Mouse (Mus musculus) limb, embryonic 13.5 days (tissue): ENCODE results near the gene Imp4. TPM values are rescaled to one million over a fixed set of nuclear protein-coding genes. Genes with fewer than 3 reads are reported as not detected.
"Not testable (repeated sequence)": the region's sequence is repeated elsewhere in the genome, so short reads cannot be mapped to it uniquely, and the experiment has no call there.

Source experiments
- ATAC-seq: fragments of 200-750 bp; cut with Nextera tagmentation; 2 replicates; pipeline ENCODE4 v1.8.0; 2017; ENCODE audit warnings: low read depth, moderate number of reproducible peaks, moderate TSS enrichment; ENCODE audit not compliant: low FRiP score
- H3K27ac ChIP-seq: fragments of 300-500 bp; sonication (generic); 2 replicates; pipeline ENCODE4 v1.5.1; 2015; ENCODE audit warnings: inconsistent platforms, mild to moderate bottlenecking, moderate library complexity
- H3K27me3 ChIP-seq: fragments of 300-500 bp; sonication (generic); 2 replicates; pipeline ENCODE4 v1.6.1; 2015; ENCODE audit warnings: mild to moderate bottlenecking, inconsistent platforms
- H3K36me3 ChIP-seq: fragments of 300-500 bp; sonication (generic); 2 replicates; pipeline ENCODE4 v1.6.1; 2015; ENCODE audit warnings: inconsistent platforms, mild to moderate bottlenecking, moderate library complexity
- H3K4me1 ChIP-seq: fragments of 300-500 bp; sonication (generic); 2 replicates; pipeline ENCODE4 v1.6.1; 2015; ENCODE audit warnings: inconsistent platforms
- H3K4me2 ChIP-seq: fragments of 300-500 bp; sonication (generic); replicated peaks from 2 replicates; pipeline ENCODE4 v1.6.1; 2015; ENCODE audit warnings: inconsistent platforms, mild to moderate bottlenecking, moderate library complexity
- H3K4me3 ChIP-seq: fragments of 300-500 bp; sonication (generic); 2 replicates; pipeline ENCODE4 v1.5.1; 2015; ENCODE audit warnings: moderate library complexity, mild to moderate bottlenecking, inconsistent platforms
- H3K9ac ChIP-seq: fragments of 300-500 bp; sonication (generic); 2 replicates; pipeline ENCODE4 v1.6.1; 2015; ENCODE audit warnings: mild to moderate bottlenecking, inconsistent platforms
- H3K9me3 ChIP-seq: fragments of 300-500 bp; sonication (generic); 2 replicates; pipeline ENCODE4 v1.6.1; 2016; ENCODE audit warnings: inconsistent platforms
- WGBS: fragments of 180-500 bp; shearing (Covaris S2); methylation state at CpG from one replicate; pipeline ENCODE4 v1.1.7; 2015; 5-methylcytosine and 5-hydroxymethylcytosine counted together
- polyA plus RNA-seq: library from polyadenylated mRNA; unstranded; fragments of >200 nt; fragmentation: Nextera tagmentation; extraction: Ambion mirVana; gene quantifications from 2 replicates; pipeline ENCODE4 v1.2.1, GENCODE M21; 2015

The Imp4 gene
- polyA plus RNA-seq, 1 experiment from 2014 or later, result 81.3 TPM

DNA sequence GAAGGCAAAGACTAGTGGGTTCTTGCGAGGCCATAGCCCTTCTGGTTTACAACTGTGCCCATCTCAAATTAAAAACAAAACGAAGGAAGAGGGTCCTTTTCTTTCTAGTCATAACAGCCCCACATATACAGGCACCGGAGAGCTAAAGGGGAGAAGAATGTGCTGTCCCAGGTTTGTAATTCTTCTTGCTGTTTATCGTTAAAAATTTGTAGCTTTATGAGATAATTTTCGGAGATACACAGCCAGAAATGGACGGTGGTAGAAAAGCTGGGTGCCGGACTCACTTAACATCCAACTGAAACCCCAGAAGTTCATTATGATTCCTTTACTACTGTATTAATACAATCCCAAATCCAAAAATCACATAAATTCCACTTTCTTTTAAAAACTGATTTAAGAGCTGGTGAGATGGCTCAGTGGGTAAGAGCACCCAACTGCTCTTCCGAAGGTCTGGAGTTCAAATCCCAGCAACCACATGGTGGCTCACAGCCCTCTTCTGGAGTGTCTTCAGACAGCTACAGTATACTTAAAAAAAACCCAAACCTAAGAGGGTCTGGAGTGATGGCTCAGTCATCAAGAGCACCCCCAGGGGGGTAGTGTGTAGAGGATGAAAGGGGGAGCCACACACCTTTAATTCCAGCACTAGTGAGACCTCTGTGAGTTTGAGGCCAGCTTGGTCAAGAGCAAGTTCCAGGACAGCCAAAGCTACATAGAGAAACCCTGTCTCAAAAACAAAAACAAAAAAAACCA, 4.1 kb upstream of the Imp4 start:
- 25% methylated on average over 8 of the region's 8 CpGs for WGBS
- Histone ChIP-seq H3K4me1 (peaks cover 24% of the 10 kb centered on the region), H3K27me3 (no peaks in the 10 kb centered on the region), H3K9ac (peak overlapping the region; percentile 71), H3K4me2 (peak overlapping the region; percentile 66), H3K36me3 (peaks cover 25% of the 10 kb centered on the region), H3K27ac (peak overlapping the region; percentile 78), H3K9me3 (peaks cover 19% of the 10 kb centered on the region), H3K4me3 (peak overlapping the region; percentile 64)
- ATAC-seq, result no peak

DNA sequence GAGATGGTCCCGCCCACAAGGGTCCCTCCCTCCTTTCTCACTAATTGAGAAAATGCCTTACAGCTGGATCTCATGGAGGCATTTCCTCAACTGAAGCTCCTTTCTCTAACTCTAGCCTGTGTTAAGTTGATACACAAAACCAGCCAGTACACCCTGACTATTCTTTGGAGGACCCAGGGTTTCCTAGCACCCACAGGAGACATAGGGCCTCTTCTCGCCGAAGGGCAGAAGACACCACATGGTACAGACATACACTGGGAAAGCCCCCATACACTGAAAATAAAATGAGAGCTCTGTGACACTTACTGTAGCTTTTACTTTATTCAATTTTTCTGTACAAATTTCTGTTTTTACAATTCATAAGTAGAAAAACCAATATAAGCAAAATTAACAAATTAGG, 3.3 kb upstream of the Imp4 start:
- Histone ChIP-seq H3K27me3 (no peaks in the 10 kb centered on the region), H3K9ac (no peak overlapping the region), H3K4me2 (no peak overlapping the region), H3K36me3 (peaks cover 17% of the 10 kb centered on the region), H3K27ac (no peak overlapping the region), H3K9me3 (peaks cover 11% of the 10 kb centered on the region), H3K4me3 (no peak overlapping the region), H3K4me1 (peaks cover 30% of the 10 kb centered on the region)
- 82% methylated on average over 3 of the region's 3 CpGs for WGBS
- no peak for ATAC-seq

DNA sequence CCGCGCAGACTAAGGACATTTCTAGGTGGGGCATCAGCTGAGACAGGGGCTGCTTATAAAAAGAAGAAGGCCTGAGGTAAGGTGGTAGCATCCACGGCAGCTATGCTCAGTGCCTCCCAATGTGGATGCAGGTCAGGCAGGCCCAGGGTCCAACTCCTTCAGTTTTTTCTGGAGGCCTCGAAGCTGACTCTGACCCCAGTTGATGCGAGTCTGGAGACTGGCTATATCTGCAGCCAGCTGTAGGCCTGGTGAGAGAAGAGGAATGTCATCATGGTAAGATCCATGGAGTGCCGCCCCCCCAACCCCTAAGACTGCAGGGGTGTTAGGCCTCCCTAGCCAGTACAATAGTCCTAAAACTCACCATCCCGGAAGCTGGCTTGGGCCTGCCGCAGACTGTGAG, 2.3 kb upstream of the Imp4 start:
- not testable (repeated sequence) for ATAC-seq, H3K4me2 ChIP-seq, H3K27me3 ChIP-seq, H3K27ac ChIP-seq, H3K9me3 ChIP-seq, H3K9ac ChIP-seq, H3K4me3 ChIP-seq
- 93% methylated on average over 8 of the region's 8 CpGs for WGBS
- Histone ChIP-seq H3K4me1 (peaks cover 30% of the 10 kb centered on the region), H3K36me3 (peaks cover 15% of the 10 kb centered on the region)

DNA sequence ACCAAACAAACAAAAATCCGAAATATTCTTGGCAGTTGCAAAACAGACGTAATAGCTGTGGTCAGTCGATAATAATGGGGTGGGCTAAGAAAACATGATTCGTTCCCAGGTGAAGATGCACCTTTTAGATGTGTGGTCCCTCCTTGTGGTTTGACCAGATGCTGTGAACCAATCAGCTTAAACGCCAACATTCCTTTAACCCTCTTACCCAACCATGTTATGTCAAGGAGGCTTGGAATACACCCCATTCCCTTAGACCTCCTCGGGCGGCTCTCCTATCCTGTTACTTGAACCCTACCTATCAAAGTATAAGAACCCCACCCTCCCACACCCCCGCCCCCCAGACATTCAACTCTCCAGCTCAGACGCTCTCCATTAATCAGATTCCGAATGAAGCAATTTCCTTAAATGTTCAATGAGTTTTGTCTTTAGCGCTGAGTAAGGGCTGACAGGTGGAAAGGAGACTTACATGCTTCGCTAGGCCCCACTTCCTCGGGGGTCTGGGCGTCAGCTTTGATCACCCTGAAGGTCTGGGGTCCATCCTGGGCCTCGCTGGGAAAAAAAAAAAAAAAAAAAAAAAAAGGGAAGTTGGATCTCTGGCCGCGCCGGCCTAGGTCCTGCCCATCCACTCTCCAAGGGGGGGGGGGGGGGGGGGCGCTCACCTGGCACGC, 1.1 kb upstream of the Imp4 start:
- 46% methylated on average over 16 of the region's 20 CpGs for WGBS
- no peak overlapping the region for H3K27ac ChIP-seq
- H3K9me3 ChIP-seq, result no peaks in the 10 kb centered on the region
- H3K4me3 ChIP-seq, result peak overlapping the region; percentile 66
- H3K27me3 ChIP-seq, result no peaks in the 10 kb centered on the region
- peak overlapping the region; percentile 65 for H3K9ac ChIP-seq
- ATAC-seq, result no peak
- H3K4me1 ChIP-seq, result peaks cover 23% of the 10 kb centered on the region
- H3K36me3 ChIP-seq, result peaks cover 26% of the 10 kb centered on the region
- H3K4me2 ChIP-seq, result peak overlapping the region; percentile 67

DNA sequence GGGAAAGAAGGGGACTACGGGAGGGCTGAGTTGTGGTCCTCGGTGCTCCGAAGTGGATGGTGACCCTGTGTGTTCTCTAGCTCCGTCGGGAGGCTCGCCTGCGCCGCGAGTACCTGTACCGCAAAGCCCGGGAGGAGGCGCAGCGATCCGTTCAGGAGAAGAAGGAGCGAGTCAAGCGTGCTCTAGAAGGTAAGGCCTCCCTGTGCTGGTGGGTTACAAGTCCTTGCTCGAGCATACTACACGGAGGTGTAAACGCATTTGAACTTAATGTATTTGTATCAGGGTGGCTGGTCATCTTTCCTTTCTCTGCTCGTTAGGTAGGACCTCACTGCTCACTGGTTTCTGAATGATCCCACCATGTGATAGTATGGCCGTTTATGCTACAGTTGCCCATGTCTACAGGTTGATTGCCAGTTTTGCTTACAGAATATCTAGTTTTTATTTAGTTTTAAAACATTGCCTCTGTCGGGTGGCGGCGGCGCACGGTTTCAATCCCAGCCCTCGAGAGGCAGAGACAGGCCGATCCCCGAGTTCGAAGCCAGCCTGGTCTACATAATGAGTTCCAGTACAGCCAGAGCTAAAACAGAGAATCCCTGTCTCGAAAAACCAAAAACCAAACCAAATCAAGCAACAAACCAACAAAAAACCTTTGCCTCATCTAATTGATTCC, 445 bp downstream of the Imp4 start:
- Histone ChIP-seq H3K9ac (peak overlapping the region; percentile 62), H3K9me3 (no peaks in the 10 kb centered on the region), H3K4me1 (peaks cover 16% of the 10 kb centered on the region), H3K36me3 (peaks cover 42% of the 10 kb centered on the region), H3K4me3 (peak overlapping the region; percentile 66), H3K27ac (0 out of 2 replicates have a peak overlapping the region, but pooled peaks have one; percentile 16), H3K4me2 (peak overlapping the region; percentile 79), H3K27me3 (no peaks in the 10 kb centered on the region)
- WGBS, result 7% methylated on average over 31 of the region's 31 CpGs
- ATAC-seq, result peak; percentile 36

DNA sequence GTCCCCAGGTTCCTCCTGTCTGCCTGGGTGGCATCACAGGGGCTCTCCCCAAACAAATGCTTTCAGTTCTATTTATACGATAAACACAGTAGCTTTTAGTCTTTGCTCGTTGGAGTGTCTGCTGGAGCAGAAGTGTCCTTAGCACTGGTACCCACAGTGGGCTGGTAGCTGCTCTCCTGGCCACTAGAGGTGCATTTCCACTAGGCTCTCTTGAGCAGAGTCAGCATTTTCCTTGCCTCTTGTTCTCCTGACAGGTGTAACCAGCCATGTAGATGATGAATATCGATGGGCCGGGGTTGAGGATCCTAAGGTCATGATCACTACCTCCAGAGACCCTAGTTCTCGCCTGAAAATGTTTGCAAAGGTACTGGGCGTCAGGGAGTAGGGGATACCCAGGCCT, 3.5 kb downstream of the Imp4 start:
- no peak overlapping the region for H3K4me3 ChIP-seq
- peaks cover 54% of the 10 kb centered on the region for H3K36me3 ChIP-seq
- ATAC-seq, result no peak
- H3K4me1 ChIP-seq, result peaks cover 16% of the 10 kb centered on the region
- WGBS, result 91% methylated on average over 6 of the region's 6 CpGs
- H3K4me2 ChIP-seq, result no peak overlapping the region
- H3K9ac ChIP-seq, result no peak overlapping the region
- no peaks in the 10 kb centered on the region for H3K9me3 ChIP-seq
- H3K27ac ChIP-seq, result no peak overlapping the region
- no peaks in the 10 kb centered on the region for H3K27me3 ChIP-seq

DNA sequence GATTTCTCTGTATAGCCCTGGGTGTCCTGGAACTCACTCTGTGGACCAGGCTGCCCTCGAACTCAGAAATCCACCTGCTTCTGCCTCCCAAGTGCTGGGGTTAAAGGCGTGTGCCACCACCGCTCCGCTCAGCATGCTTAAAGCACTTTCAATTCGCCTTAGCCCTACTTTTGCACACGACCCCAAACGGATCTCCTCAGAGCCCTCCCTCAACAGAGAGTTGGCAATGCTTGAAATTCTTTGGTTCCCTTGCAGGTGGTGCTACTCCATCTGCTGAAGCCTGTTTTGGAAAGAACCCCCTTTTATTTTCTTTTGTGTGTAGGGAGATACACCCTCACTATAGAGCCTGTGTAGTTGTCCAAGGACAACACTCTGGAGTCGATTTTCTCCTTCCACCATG, 18.8 kb downstream of the Imp4 start:
- Histone ChIP-seq H3K4me2 (no peak overlapping the region), H3K4me3 (no peak overlapping the region), H3K27ac (no peak overlapping the region), H3K9me3 (no peaks in the 10 kb centered on the region), H3K4me1 (peaks cover 10% of the 10 kb centered on the region), H3K36me3 (no peaks in the 10 kb centered on the region), H3K9ac (no peak overlapping the region), H3K27me3 (peaks cover 52% of the 10 kb centered on the region)
- WGBS, result 25% methylated on average over 8 of the region's 8 CpGs
- ATAC-seq, result no peak

DNA sequence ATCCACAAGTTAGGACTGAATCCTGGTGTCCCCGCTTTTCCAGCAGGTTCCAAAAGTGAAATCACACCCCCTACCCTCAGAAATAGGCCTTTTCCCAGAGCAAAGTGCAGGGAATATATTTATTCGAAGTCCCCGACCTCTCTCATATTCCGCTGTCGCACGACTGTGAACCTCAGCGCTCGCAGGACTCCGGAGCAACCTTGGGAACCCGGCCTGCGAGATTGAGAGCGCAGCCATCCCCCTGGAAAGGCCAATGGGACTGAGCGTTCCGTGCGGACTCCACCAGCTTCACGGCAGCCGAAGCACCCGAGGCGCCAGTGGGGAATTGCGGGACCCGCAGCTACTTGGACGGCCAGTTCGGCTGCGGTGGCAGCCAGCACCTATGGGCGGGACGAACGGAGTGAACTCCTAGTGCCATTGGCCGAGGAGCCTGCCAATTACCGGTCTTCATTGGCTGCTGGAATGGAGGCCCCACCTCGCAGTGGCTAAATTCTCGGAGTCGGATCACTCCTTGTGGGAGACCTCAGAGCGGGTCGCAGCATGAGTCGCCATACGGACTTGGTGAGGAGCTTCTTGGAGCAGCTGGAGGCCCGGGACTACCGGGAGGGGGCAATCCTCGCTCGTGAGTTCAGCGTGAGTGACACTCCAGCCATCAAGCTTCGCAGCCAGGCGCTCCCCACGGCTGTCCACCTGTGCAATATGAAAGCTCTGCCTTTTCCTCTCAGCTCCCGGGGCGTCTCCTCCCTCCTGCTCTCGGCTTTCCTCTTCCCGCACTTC, 19.8 kb downstream of the Imp4 start, which contains the start of gene Ptpn18:
Ptpn18 (plus strand) TSS at position 479 of the 777 bp plus-strand sequence.
- no peak within 1 kb of the TSS for H3K27ac ChIP-seq
- peak within 1 kb of the TSS; percentile 60 for H3K4me3 ChIP-seq
- H3K4me1 ChIP-seq, result peaks cover 10% of the 10 kb centered on the region
- ATAC-seq, result peak; percentile 97
- H3K27me3 ChIP-seq, result peaks cover 52% of the 10 kb centered on the region
- no peaks in the 10 kb centered on the region for H3K36me3 ChIP-seq
- WGBS, result under 1% methylated on average over 48 of the region's 48 CpGs
- H3K9me3 ChIP-seq, result no peaks in the 10 kb centered on the region
- H3K9ac ChIP-seq, result peak within 1 kb of the TSS; percentile 62
- H3K4me2 ChIP-seq, result peak within 1 kb of the TSS; percentile 79

DNA sequence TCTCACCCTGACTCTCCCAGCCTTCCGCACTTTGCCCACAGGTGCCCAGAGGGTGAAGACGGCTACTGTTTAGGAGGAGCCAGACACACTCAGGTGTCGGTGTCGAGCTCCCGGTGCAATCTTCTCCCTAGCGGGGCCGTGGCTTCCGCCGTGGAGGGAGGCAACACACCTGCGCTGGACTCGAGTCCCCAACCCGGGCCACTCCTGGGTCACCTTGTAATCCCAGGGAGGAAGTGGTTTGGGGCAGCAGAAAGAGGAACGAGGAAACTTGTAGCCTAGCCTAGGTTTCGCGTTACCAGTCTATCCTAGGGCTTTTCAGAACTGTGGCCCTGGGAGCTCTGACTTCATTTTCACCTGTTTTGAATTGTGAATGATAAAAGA, 20.4 kb downstream of the Imp4 start:
- H3K4me3 ChIP-seq, result peak overlapping the region; percentile 60
- no peaks in the 10 kb centered on the region for H3K36me3 ChIP-seq
- H3K4me2 ChIP-seq, result peak overlapping the region; percentile 79
- H3K27ac ChIP-seq, result no peak overlapping the region
- no peaks in the 10 kb centered on the region for H3K9me3 ChIP-seq
- no peak; the same call in 1 of the 2 replicates for ATAC-seq
- WGBS, result 1% methylated on average over 15 of the region's 15 CpGs
- H3K27me3 ChIP-seq, result peaks cover 52% of the 10 kb centered on the region
- peak overlapping the region; percentile 62 for H3K9ac ChIP-seq
- peaks cover 10% of the 10 kb centered on the region for H3K4me1 ChIP-seq

DNA sequence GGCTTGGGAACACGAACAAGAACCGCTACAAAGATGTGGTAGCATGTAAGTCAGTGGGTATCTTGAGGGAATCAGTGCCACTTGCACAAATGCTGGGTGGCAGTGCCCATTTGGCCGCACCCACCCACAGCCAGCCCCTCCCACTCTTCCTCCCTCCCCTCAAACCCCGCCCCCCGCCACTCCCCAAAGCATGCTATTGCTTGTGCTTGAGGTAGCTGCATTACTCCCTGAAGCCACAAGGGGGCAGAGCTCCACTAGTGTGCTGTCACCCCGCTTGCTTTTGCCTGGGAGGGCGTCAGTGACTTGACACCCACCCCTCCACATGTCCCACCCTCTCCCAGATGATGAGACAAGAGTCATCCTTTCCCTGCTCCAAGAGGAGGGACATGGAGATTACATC, 23.1 kb downstream of the Imp4 start:
- Histone ChIP-seq H3K36me3 (no peaks in the 10 kb centered on the region), H3K27ac (no peak overlapping the region), H3K9me3 (no peaks in the 10 kb centered on the region), H3K4me3 (no peak overlapping the region), H3K9ac (no peak overlapping the region), H3K27me3 (peaks cover 43% of the 10 kb centered on the region), H3K4me2 (no peak overlapping the region), H3K4me1 (peaks cover 10% of the 10 kb centered on the region)
- ATAC-seq, result no peak
- 15% methylated on average over 7 of the region's 7 CpGs for WGBS

DNA sequence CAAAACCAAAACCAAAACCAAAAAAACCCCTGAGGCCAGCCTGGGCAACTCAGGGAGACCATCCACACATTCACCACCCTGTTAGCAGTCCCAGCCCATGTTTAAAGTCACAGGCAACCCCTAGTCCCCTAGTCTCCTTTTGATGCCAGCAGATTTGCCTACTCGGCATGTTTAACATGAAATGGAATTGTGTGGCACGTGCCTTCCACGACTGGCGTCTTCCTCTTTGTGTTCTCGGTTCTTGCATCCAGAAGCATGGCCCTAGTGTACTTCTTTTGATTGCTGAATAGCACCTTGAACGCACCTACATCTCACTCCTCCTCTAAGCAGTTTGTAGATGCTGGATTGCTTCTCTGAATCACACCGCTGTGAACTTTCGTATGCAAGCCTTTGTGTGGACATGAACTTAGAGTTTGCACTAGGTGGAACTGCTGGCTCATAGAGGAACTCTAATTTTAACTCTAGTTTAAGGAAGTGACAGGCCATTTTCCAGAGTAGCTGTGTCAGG, 24.7 kb downstream of the Imp4 start:
- no peak overlapping the region for H3K4me3 ChIP-seq
- H3K4me2 ChIP-seq, result no peak overlapping the region
- H3K9ac ChIP-seq, result no peak overlapping the region
- H3K36me3 ChIP-seq, result no peaks in the 10 kb centered on the region
- peaks cover 6% of the 10 kb centered on the region for H3K4me1 ChIP-seq
- peaks cover 27% of the 10 kb centered on the region for H3K27me3 ChIP-seq
- no peak overlapping the region for H3K27ac ChIP-seq
- no peaks in the 10 kb centered on the region for H3K9me3 ChIP-seq
- 85% methylated on average over 8 of the region's 8 CpGs for WGBS
- ATAC-seq, result no peak
